Mouse (Mus musculus): Measurements from ENCODE around the gene Phpt1.

DNA sequence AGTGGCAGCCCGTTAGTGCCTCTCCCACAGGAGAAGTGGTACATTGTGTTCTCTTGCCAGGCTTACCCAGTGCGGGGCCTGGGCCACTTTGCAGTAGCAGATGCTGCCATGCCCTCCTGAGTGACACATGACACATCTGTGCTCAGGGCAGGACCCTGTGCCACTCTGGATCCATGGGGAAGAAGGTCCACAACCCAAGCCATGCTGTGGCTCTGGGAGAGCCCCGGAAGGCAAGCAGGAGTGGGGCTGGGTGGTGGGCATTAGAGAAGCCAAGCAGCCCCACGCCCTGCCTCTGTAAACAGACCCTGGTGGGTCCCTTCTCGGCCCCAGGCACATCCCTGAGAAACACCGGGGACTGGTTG lies 8.1 kb upstream of the Phpt1 start:
- TF ChIP-seq POLR2A (IDR thresholded peaks at IDR 0.05; ENCODE audit: borderline replicate concordance, control insufficient read depth, low read depth, low read length) (no peak), CTCF (IDR thresholded peaks at IDR 0.05; ENCODE audit: control insufficient read depth, insufficient read depth, low read length) (no peak)

All from bone marrow, adult 2 months (tissue).